Mouse (Mus musculus): ENCODE data around the gene Fos.

DNA sequence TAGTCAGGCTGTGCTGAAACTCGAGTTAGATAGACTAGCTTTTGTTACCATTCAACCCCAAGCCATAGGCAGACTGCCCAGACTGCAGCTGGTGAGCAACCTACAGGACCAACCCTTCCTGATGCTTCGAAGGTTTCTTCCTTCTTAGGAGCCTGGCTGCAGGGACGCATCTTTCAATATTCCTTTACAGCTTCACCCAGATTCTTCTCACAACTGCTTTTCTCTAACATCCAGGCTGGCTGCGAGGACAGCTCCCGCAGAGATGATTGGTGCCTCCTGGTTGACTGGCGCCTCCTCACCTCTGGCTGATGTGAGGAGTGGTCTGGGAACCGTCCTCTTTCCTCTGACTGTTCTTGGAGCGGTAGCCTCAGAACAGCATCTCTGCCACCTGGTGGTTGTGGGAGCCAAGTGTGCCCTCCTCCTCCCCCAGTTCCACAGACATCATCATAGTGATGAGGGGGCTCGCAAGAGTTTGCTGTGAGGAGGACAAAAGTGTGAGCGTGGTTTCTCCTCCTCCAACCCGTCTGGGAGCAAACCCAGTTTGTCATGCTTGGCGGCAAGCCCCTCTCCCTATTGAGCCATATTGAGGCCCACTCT, 14.0 kb downstream of the Fos start:
- TF ChIP-seq CTCF (IDR thresholded peaks at IDR 0.05; ENCODE audit: low read depth, low read length) (0 out of 2 replicates have a peak, but pooled peaks have one; percentile 62), POLR2AphosphoS5 (IDR thresholded peaks at IDR 0.05; ENCODE audit: insufficient replicate concordance, low read depth, low read length) (no peak), TAL1 (conservative IDR thresholded peaks at IDR 0.05; ENCODE audit: low read depth, low read length) (no peak)
